In the genomic region with DNA sequence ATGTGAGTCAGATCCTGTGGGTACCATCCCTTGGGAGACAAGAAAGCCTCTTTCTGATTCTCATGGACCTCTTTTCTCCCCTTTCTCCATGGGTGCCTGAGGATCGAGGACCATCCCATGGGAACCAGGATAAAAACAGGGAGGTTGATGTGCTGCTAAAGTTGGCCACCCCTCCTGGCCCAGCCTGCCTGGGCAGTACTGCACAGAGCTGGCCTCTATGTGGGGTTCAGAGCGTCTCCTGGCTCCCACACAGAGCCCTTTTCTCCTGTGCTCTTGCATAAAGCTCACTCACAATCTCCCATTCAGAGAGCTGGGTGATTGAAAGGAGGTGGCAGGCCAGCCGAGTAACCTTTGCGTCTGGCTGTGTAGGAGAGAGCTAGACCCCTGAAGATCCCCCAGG, we compare ENCODE assay signal across 9 mouse cellular contexts.
DNase-seq lines count a peak whose midpoint lies in the region; ATAC-seq lines count a peak whose summit lies in the region.
"Had no signal": no experiment of that assay in that cellular context is flagged by ENCODE, and none has a peak within 500 bp of the region (broad histone marks: within the 10 kb centered on the region; RNA-seq: fewer than 3 reads in every experiment).

No protein-coding gene starts in this region.

- H3K27ac ChIP-seq in heart, embryonic 10.5 days: peak overlapping the region; percentile 62
- peak overlapping the region; percentile 64 for H3K27ac ChIP-seq in forebrain, embryonic 13.5 days
- peak overlapping the region; percentile 90 for H3K27ac ChIP-seq in limb, embryonic 15.5 days
- no peak overlapping the region for H3K27ac ChIP-seq in liver, embryonic 12.5 days
- H3K27ac ChIP-seq: liver, embryonic 14.5 days had no signal

- H3K4me1 ChIP-seq in heart, embryonic 10.5 days: peaks cover 70% of the 10 kb centered on the region
- H3K4me1 ChIP-seq in forebrain, embryonic 13.5 days: peaks cover 37% of the 10 kb centered on the region
- peaks cover 73% of the 10 kb centered on the region for H3K4me1 ChIP-seq in limb, embryonic 15.5 days
- peaks cover 78% of the 10 kb centered on the region for H3K4me1 ChIP-seq in liver, embryonic 12.5 days

- no peaks in the 10 kb centered on the region for H3K9me3 ChIP-seq in heart, embryonic 10.5 days
- H3K9me3 ChIP-seq in forebrain, embryonic 13.5 days (replicated peaks): no peaks in the 10 kb centered on the region
- H3K9me3 ChIP-seq in limb, embryonic 15.5 days: no peaks in the 10 kb centered on the region
- H3K9me3 ChIP-seq in liver, embryonic 12.5 days (replicated peaks): no peaks in the 10 kb centered on the region

- DNase-seq in heart, embryonic 10.5 days (ENCODE audit: low spot score): no peak
- DNase-seq in heart, adult 9 months (ENCODE audit: low spot score in 2 of 2): no peak
- peak; percentile 77 for DNase-seq in 3134 (ENCODE audit: extremely low read depth, insufficient read length, low spot score)
- DNase-seq in MN1 (ENCODE audit: low spot score): no peak
- DNase-seq in thymus, adult 18-20 months: no peak

- H3K4me3 ChIP-seq in heart, embryonic 10.5 days: no peak overlapping the region
- no peak overlapping the region for H3K4me3 ChIP-seq in forebrain, embryonic 13.5 days
- H3K4me3 ChIP-seq in limb, embryonic 15.5 days: no peak overlapping the region
- no peak overlapping the region for H3K4me3 ChIP-seq in liver, embryonic 12.5 days

- 64% methylated on average over 4 of the region's 4 CpGs for WGBS in heart, embryonic 10.5 days
- 27% methylated on average over 4 of the region's 4 CpGs for WGBS in forebrain, embryonic 13.5 days
- 48% methylated on average over 4 of the region's 4 CpGs for WGBS in limb, embryonic 15.5 days
- 65% methylated on average over 4 of the region's 4 CpGs for WGBS in liver, embryonic 12.5 days (ENCODE audit: insufficient replicate concordance)

- no peak overlapping the region for H3K9ac ChIP-seq in forebrain, embryonic 13.5 days
- no peak overlapping the region for H3K9ac ChIP-seq in limb, embryonic 15.5 days
- no peak overlapping the region for H3K9ac ChIP-seq in liver, embryonic 12.5 days
- H3K9ac ChIP-seq: liver, embryonic 14.5 days had no signal

- no peaks in the 10 kb centered on the region for H3K36me3 ChIP-seq in heart, embryonic 10.5 days
- H3K36me3 ChIP-seq in forebrain, embryonic 13.5 days (ENCODE audit: poor library complexity, severe bottlenecking): no peaks in the 10 kb centered on the region
- H3K36me3 ChIP-seq in limb, embryonic 15.5 days: no peaks in the 10 kb centered on the region
- no peaks in the 10 kb centered on the region for H3K36me3 ChIP-seq in liver, embryonic 12.5 days

- peak; percentile 63 for ATAC-seq in forebrain, embryonic 13.5 days
- ATAC-seq in limb, embryonic 15.5 days (ENCODE audit: insufficient number of reproducible peaks, low FRiP score, low TSS enrichment, low read depth): no peak
- no peak for ATAC-seq in liver, embryonic 12.5 days

- H3K27me3 ChIP-seq in heart, embryonic 10.5 days (ENCODE audit: insufficient read depth, poor library complexity, severe bottlenecking): no peaks in the 10 kb centered on the region
- H3K27me3 ChIP-seq in forebrain, embryonic 13.5 days: no peaks in the 10 kb centered on the region
- no peaks in the 10 kb centered on the region for H3K27me3 ChIP-seq in limb, embryonic 15.5 days
- H3K27me3 ChIP-seq in liver, embryonic 12.5 days (replicated peaks): no peaks in the 10 kb centered on the region

- H3K4me2 ChIP-seq in forebrain, embryonic 13.5 days: no peak overlapping the region
- no peak overlapping the region for H3K4me2 ChIP-seq in limb, embryonic 15.5 days
- no peak overlapping the region for H3K4me2 ChIP-seq in liver, embryonic 12.5 days
